Mouse (Mus musculus) embryo, embryonic 11.5 days (tissue): ENCODE measurements around the gene Naa50.

Experiments used
- DNase-seq: peaks from one replicate; pipeline ENCODE4 v3.0.0-alpha.2; 2012; ENCODE audit warnings: low read depth, low spot score

Gene Naa50

GRCm38 (mm10) chr16:44140186-44140787, 657 bp downstream of the Naa50 start:
- DNase-seq, result peak; percentile 51

- DNase-seq, result no peak
These were observed 1.9 kb downstream of the Naa50 start for GRCm38 (mm10) chr16:44141483-44141882.

- no peak for DNase-seq
These were observed 9.6 kb downstream of the Naa50 start for GRCm38 (mm10) chr16:44149002-44149767.

GRCm38 (mm10) chr16:44154497-44155057, 14.9 kb downstream of the Naa50 start:
- no peak for DNase-seq

GRCm38 (mm10) chr16:44159325-44159724, 19.7 kb downstream of the Naa50 start:
- DNase-seq, result no peak

- no peak for DNase-seq
These were observed 24.2 kb downstream of the Naa50 start for GRCm38 (mm10) chr16:44163831-44164230.

- DNase-seq, result no peak
These were observed 25.6 kb downstream of the Naa50 start for GRCm38 (mm10) chr16:44165182-44165581.

GRCm38 (mm10) chr16:44168990-44169389, 29.4 kb downstream of the Naa50 start:
- no peak for DNase-seq

GRCm38 (mm10) chr16:44172297-44173154, 32.9 kb downstream of the Naa50 start:
- DNase-seq, result peak; percentile 96

GRCm38 (mm10) chr16:44173155-44173941, 33.7 kb downstream of the Naa50 start, which contains the start of gene Usf3:
Gene Usf3, plus strand, starts transcription at chr16:44173246.
- DNase-seq, result peak; percentile 19

GRCm38 (mm10) chr16:44173966-44174530, 34.4 kb downstream of the Naa50 start:
- DNase-seq, result no peak

GRCm38 (mm10) chr16:44175001-44175400, 35.4 kb downstream of the Naa50 start:
- DNase-seq, result no peak

- no peak for DNase-seq
These were observed 36.9 kb downstream of the Naa50 start for GRCm38 (mm10) chr16:44176511-44176910.

- no peak for DNase-seq
These were observed 38.9 kb downstream of the Naa50 start for GRCm38 (mm10) chr16:44178555-44178954.

GRCm38 (mm10) chr16:44182597-44182996, 43.0 kb downstream of the Naa50 start:
- no peak for DNase-seq

- DNase-seq, result no peak
These were observed 45.1 kb downstream of the Naa50 start for GRCm38 (mm10) chr16:44184769-44185168.

- no peak for DNase-seq
These were observed 47.5 kb downstream of the Naa50 start for GRCm38 (mm10) chr16:44187172-44187571.

- no peak for DNase-seq
These were observed 49.1 kb downstream of the Naa50 start for GRCm38 (mm10) chr16:44188766-44189165.

- DNase-seq, result no peak
These were observed 50.4 kb downstream of the Naa50 start for GRCm38 (mm10) chr16:44190032-44190431.

GRCm38 (mm10) chr16:44190968-44191367, 51.3 kb downstream of the Naa50 start:
- no peak for DNase-seq
